Mouse (Mus musculus) erythroid progenitor cell, adult 5-6 weeks (primary cell): ENCODE measurements at regions not wholly inside any gene's neighbourhood (a gene's known extent, or its start where the extent isn't known, plus 50 kb on each side); places are given as distances from the start of the nearest gene placed in this dataset.

Experiments
- ATAC-seq: replicated peaks from 2 replicates; pipeline ENCODE4 v1.8.0; 2016; ENCODE audit warnings: moderate number of reproducible peaks, mild to moderate bottlenecking, moderate TSS enrichment, inconsistent platforms; ENCODE audit not compliant: poor library complexity, low FRiP score, severe bottlenecking

DNA sequence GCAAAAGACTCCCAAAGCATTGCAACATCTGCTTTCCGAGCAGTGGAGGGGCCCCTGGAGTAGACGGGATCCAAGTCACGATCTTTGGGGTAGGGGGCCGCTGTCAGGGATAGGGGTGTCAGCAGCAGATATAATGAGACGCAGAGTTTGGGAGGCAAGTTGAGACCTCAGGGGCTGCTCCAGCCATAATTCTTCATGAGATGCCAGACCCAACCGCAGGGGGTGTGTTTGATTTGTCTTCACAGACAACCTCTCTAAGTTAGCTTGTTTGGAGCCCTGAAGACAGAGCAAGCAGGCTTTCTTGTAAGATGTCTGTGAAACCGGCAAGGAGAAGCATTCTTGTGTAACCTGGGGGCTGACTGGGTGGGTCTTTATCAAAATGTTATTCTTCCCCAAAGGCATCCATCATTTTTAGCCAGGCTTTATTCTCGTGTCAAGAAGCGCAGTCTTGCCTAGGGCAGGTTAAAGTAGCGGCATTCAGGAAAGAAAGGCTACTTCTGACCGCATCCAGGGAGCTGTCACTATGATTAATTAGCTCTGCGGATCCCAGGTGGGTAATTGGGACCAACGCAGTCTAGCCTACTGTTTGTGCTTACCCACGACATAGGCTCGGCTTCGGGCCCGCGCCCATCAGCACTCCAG, 234.6 kb downstream of the 1500009L16Rik start:
- no peak for ATAC-seq

DNA sequence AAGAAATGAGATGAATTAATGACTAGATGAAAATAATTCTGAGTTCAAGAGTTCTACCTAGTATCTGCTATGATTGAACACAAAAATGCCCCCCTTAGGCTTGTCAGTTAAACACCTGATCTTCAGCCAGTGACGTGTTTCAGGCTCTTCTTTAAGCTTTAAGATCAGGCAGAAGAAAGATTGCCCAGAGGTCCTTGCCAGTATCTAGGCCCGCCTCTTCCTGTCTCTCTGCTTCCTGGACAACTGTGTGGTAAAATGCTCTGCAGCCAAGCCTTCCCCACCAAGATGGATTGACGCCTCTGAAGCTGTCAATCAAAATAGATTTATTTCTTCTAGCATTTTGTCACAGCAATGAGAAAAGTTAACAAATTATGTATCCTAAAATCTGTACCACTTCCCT, 235.7 kb downstream of the 1500009L16Rik start:
- ATAC-seq: no peak

DNA sequence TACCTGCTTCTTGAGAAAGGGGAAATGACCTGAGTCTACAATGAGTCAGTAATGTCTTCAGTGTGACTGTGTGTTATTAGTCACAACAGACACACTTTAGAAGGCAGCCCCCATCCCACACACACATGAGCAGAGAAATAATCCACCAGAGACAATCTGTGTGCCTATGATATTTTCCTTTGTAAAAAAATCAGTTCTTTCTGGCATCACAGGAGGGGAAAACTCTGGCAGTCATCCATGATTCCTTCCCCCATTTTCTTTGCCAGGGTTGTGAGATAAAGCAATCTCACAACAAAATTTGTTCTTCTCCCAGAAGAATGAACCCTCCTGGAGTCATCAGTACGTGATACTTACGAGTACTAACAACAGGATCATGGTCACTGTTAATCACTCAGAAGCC, 236.2 kb downstream of the 1500009L16Rik start:
- no peak for ATAC-seq

DNA sequence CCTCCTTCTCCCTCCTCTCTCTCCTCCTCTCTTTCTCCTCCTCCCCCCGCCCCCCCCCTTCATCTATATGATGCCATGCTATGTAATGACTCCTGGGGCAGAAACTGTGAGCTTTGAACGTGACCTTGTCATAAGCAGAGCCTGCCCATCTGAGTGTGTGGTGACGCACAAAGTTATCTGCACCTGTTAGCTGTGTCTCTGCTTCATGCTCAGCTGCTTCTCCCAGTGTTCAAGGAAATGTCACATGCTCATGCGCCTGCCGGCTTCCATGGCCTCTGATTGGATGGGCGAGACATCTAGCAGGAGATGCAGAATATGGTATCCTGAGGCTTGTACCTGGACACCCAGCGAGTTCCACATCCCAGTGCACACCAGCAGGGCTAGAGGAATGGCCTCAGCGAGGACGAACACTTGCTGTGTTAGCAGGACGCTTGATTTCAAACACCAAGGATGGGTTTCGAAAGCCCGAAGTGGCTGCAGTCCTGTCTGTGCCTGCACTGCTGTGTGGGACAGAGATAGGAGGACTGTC, 240.6 kb downstream of the 1500009L16Rik start:
- no peak for ATAC-seq

DNA sequence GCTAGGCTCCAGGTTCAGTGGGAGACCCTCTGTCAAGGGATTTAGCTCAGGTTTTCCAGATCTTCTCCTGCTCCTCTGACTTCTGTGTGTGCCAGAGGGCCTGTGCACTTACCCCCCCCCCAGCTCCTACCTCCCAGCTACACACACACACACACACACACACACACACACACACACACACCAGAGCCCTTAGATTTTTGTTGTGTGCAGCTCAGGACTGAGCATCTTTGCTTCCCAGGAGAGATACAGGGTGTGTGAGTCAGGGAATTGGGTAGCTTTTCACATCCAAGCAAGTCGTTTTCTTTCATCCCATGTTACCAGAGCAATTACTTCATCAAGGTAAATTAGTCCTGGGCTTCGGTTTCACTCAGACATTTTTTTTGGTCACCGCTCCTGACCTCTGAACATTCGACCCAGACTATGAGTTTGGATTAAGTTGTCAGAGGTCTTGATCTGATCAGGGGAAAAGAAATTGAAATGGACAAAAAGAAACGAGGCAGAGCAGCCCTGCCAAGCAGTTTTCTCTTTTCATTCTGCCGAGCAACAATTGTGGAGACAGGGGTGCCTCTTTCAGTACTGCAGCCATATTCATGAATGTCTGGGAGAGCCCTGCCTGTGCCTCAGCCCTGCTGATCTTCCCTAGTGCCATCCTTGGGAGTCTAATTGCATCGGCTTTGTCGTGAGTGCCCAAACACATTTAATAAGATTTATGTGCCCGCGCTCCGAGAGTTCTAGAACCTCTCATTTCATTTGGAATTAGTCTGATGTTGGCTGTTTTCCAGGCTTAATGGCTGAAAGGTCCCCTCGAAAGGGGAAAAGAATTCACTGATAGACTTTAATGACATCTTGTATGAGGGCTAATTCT, 241.3 kb downstream of the 1500009L16Rik start:
- ATAC-seq: no peak

DNA sequence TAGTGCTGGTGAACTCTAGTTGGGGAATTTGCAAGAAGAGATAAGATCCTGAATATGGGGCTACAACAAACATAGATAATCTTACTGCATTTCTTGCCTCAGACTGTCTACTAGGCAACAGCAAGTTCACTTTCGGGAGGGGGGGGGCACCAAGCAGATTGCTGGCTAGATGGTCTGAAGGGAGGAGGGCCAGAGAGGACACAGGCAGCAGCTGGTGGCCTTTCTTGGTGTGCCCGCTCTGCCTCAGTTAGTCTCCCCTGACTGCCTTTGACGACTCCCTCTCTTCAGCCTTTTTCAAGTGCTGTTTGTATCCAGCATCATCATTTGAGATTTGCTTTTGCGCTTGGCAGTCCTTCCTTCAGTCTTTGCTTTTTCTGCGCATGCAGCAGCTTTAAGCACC, 242.2 kb downstream of the 1500009L16Rik start:
- no peak for ATAC-seq

DNA sequence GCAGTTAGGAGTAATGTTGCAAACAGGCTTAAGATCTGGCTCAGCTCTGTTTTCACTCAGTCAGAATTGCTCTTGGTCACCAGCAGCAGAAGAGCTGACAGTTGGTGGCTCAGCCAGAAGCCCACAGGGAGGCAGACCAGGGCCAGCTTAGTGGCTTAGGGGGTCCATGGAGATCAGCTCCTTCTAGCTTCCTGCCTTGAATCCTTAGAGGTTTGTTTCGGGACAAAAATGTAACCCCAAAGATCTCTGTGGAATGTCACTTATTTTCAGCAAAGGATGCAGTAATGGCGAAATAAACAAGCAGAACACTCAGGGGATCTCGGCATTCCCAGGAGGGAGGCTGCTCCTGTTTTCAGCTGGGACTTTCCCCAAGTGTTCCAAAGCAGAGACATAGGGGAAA, 247.8 kb downstream of the 1500009L16Rik start:
- no peak for ATAC-seq

DNA sequence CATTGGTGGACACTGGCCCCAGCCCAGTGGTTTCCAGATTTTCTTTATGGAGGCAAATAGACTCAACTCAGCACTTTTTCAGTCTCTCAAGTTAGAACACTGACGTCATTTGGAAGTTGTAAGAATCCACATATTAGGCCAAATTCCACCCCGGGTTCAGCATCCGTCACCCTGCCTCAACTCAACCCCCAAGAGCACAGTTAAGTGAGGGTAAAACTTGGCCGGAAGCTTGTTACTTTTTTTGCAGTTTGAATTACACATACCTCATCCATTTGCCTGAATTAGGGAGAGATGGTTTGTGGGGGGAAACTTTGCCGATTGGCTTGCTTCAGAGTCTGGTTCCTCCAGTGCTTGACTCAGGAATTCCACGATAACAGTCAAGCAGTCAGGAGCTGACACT, 251.9 kb downstream of the 1500009L16Rik start:
- ATAC-seq: no peak

DNA sequence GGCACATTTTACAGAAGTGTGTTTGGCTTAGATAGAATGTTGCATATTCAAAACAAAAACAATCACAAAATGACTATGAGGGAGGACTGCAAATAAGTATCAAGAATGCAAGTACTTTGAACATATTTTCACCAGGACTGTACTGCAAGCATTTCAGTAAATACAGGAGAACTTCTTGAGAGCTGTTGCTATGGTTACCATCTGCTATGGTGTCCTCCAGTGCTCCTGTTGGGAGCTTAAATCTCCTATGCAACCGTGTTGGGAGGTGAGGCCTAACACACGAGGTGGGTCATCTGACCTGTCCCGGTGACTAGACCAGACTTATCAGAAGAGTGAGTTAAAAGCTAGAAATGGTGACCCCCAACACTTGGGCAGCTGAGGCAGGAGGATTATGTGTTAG, 253.9 kb downstream of the 1500009L16Rik start:
- ATAC-seq: no peak

DNA sequence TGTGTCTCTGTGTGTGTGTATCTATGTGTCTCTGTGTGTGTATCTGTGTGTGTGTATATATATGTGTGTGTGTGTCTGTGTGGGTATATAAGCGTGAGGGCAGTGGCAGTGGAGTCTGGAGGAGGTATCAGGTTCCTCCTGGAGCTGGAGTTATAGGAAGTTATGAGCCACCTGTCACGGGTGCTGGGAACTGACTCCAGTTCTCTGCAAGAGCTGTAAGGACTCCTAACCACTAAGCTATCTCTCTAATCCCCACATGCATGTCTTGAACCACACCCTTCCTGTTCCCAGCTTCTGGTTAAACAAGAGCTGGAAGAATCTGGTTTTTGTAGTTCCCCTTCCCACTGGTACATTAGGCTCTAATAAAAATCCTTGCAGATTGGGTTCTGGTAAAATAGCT, 257.3 kb downstream of the 1500009L16Rik start:
- no peak for ATAC-seq

DNA sequence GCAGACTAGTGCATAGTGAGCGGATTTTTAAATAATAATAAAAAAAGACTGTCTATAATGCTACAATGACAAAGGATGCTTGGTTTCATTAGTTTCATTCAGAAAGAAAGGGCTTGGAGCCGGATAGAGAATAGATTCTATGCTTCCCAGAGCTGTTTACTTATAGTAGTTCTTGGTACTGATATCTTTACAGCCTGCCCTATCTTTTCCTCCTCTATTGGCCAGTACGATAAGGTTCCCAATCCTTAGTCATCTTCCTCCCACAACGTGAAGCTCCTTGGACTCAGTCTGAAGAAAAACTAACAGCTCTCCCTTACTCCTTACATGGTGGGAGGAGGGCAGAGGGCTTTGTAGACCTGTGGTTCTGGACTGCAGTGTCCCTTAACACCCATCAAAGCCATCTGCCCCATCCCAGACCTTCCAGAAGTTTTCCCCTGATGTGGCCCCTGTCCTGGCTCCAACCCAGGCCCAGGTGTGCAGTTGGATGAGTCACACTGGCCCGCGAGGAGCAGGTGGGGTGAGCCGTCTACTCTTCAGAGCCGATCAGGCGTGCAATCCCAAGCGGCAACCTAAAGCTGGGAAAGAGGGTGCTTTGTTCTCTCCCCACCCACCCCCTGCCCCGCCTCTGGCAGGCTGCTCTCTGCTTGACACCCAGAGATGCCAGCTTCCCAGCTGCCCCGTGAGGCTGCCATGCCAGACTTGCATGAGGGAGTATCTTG, 262.2 kb downstream of the 1500009L16Rik start:
- no peak for ATAC-seq

DNA sequence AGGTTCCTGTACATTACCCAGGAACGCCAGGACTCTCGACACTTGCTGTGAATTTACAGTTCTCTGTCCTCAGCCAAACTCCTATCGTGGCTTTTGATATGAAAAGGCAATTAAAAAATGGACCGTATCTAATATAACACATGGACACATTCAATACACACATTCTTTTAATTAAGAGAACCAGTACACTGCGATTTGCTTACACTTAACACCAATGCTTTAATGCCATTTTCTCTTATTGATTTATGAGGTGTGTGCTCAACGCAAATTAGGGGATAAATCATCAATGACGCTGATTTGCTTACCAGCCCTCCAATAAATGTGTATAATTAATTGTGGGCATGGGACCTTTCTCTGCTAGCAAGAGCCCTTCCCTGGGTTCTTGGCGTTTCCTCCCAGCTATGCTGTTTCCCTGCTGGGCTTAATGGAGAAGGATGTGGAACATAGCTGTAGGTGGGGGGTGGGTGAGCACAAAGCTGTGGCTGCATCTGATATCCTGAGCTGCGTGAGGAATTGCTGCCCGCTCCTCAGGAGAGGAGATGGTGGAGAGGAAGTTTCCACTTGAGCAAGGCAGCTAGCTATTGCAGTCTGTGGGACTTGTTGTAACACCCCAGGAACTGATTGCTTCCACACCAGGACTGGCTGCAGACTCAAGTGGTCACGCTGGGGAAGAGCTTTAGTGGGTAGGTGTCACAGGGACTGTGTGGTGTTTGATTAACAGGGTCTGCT, 270.1 kb downstream of the 1500009L16Rik start:
- ATAC-seq: no peak

DNA sequence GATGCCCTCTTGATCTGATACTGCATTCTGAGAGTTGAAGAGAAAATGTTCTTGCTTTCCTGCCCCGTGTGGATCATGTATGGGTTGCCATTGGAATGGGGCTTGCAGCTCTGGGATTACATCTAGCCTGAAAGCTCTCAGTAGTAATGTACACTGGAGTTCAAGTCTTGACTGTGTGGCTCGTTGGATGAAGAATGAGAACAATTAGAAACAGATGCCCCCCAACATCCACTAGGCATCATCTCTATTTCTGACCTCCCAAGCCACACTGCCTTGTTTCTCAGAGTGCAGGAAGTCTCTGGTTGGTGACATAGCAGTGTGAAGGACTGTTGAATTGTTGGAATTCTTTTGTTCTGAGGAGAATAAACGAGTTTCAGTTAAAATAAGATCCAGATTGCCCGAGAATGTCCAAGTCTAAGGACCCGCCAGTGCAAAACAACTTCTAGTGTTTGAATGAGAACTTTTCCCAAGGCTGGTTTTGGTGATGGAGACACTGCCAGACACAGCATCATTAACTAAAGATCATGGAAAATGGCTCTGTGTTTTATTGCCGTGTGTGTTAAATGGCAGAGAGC, 272.4 kb downstream of the 1500009L16Rik start:
- no peak for ATAC-seq

DNA sequence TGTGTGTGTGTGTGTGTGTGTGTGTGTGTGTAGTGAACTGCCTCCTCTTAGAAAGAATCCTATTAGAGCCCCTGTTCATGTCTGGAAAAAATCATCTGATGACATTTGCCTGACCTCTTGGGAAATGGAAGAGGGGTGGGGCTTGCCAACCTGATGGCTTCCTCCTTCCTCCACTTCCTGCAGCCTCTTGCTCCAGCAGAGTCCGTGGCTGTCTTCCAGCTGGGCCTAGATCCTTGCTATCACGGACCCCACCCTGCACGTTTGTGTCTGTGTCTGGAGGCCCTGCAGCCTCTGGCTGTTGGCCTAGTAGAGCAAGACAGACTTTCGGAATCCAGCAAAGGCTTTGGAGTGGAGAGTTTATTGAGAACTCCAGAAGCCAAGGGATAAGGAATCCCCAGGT, 273.2 kb downstream of the 1500009L16Rik start:
- ATAC-seq: no peak

DNA sequence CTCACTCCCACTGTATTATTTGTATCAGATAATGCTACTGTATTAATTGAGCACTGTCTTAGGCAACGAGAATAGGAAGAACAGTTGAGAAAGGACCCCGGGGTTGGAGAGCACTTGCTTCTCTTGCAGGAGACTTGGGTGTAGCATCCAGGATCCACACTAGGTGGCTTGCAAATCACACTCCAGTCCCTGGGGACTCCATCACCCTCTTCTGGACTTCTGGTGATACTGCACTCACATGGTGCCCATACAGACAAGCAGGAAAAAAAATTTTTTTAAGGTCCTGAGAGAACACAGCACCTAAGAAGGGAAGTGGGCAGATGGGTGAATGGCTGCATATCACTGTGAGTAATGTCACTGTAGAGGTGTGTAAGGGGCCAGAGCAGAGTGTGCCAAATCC, 273.8 kb downstream of the 1500009L16Rik start:
- no peak for ATAC-seq

DNA sequence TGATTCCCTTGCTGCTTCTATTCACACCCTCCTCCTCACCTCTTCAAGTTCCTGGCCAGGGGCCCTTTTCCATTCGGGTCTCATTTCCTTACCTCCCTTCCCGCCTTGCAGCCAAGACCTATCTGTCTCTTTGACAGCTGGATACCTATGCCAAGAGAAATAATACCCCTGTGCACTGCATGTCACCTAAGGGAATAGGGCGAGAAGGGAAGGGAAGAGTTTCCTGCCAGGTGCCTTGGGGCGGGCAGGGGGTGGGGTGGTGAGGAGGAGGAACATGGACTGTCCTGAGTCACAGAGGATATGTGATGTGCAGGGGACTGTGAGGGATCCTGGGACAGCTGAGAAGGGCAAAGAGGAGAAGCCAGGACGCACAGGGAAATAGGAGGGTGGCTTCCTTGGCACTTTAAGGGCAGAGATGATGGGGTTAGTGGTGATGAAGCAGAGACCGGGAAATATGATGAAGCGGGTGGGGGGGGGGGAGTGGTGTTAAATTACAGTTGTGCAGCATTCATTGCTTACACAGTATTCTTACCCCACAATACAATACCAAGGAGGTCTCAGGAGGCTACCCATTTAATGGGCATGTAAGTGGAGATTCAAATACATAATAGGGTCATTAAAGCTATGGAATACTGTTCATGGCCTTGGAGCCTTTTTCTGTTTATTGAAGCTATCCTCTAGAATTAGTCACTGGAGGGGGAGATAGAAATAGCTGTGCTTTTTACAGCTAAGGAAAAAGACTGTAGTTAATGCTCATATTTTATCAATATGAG, 278.0 kb downstream of the 1500009L16Rik start:
- no peak for ATAC-seq

DNA sequence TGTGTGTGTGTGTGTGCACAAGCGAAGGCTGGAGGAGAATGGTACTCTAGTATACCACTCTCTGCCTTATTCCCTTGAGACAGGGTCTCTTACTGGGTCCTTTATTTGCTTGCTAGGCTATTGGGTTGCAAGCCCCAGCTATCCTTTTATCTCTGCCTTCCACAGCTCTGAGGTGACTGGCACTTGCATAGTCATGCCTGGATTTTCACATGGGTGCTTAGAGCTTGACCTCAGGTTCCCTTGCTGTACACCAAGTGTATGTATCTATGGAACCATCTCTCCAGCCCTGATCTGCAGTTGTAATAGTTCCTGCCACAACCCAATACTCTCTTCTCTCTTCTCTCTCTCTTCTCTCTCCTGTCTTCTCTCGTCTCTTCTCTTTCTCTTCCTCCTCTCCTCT, 280.1 kb downstream of the 1500009L16Rik start:
- ATAC-seq: no peak

DNA sequence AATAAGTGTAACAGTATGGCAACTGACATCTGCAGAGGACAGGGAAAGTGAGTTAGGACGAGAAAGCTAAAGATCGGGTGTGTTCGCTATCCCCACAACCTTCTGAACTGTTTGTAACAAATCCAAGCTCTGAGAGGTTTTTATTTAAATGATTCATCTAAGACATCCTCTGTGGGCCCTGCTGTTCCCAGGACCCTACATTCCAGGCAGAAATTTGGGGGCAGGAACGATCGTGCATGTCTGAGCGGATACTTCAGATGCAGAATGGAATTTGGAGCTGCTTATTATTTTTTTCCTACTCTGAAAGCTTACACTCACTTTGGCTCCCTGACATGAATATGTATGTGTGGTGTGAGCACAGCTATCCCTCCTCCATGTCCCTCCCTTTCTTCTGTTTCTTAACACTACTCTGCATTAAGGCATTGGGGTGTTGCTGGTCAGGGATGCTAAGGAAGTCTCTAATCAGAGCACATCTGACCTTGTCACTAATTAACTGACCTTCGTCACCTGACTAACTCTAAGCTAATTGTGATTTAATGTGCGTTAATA, 281.0 kb downstream of the 1500009L16Rik start:
- no peak for ATAC-seq

DNA sequence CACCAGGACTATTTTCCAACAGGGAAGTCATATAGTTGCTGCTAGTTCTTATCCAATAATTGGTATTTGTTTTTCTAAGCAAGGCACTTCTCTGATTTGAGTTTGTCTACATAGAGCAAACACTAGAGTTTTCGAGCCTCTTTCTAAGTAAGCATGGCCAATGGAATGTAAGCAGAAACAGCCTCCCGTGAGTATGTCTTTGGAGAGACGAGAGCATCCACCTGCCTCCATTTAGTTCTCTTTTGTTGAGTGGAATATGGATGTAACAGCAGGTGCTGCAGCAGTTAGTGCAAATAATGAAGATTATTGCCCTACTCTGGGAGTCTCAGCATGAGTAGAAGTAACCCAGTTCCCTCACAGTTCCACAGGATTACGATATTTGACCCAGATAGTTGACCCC, 286.3 kb downstream of the 1500009L16Rik start:
- ATAC-seq: no peak
